Mouse (Mus musculus) neural tube, embryonic 11.5 days (tissue): ENCODE measurements around the gene Sgms1. TPM values are rescaled to one million over a fixed set of nuclear protein-coding genes. Genes with fewer than 3 reads are reported as not detected.
A peak's percentile ranks its signal among the peaks of the same experiment; 100 is the strongest.

ENCODE experiments used
- ATAC-seq: fragments of 200-750 bp; cut with Nextera tagmentation; 2 replicates; pipeline ENCODE4 v1.8.0; 2017; ENCODE audit warnings: moderate number of reproducible peaks, mild to moderate bottlenecking, moderate TSS enrichment, moderate library complexity; ENCODE audit not compliant: insufficient read depth, low FRiP score, low TSS enrichment
- DNase-seq: peaks from one replicate; pipeline ENCODE4 v3.0.0-alpha.2; 2015; ENCODE audit warnings: low spot score
- H3K27ac ChIP-seq: fragments of 300-500 bp; sonication (generic); 2 replicates; pipeline ENCODE4 v1.5.1; 2014; ENCODE audit warnings: low read depth, mild to moderate bottlenecking, low read length
- H3K27me3 ChIP-seq: fragments of 300-500 bp; sonication (generic); 2 replicates; pipeline ENCODE4 v1.6.1; 2014; ENCODE audit warnings: mild to moderate bottlenecking, low read length, mixed read lengths; ENCODE audit not compliant: control insufficient read depth, insufficient read depth
- H3K36me3 ChIP-seq: fragments of 300-500 bp; sonication (generic); 2 replicates; pipeline ENCODE4 v1.6.1; 2014; ENCODE audit warnings: mild to moderate bottlenecking, low read length, moderate library complexity, mixed read lengths; ENCODE audit not compliant: control insufficient read depth, insufficient read depth
- H3K4me1 ChIP-seq: fragments of 300-500 bp; sonication (generic); 2 replicates; pipeline ENCODE4 v1.6.1; 2014; ENCODE audit warnings: low read length, mixed read lengths; ENCODE audit not compliant: control insufficient read depth, insufficient read depth
- H3K4me2 ChIP-seq: fragments of 300-500 bp; sonication (generic); 2 replicates; pipeline ENCODE4 v1.6.1; 2014; ENCODE audit warnings: low read depth, mild to moderate bottlenecking, moderate library complexity
- H3K4me3 ChIP-seq: fragments of 300-500 bp; sonication (generic); 2 replicates; pipeline ENCODE4 v1.5.1; 2014; ENCODE audit warnings: low read depth, low read length
- H3K9ac ChIP-seq: fragments of 300-500 bp; sonication (generic); 2 replicates; pipeline ENCODE4 v1.6.1; 2014; ENCODE audit warnings: mild to moderate bottlenecking, low read length
- H3K9me3 ChIP-seq: fragments of 300-500 bp; sonication (generic); 2 replicates; pipeline ENCODE4 v1.6.1; 2016; ENCODE audit warnings: low read length; ENCODE audit not compliant: control insufficient read depth
- WGBS: fragments of 180-500 bp; shearing (Covaris S2); extraction: QIAGEN DNeasy Blood & Tissue Kit; methylation state at CpG from one replicate; pipeline ENCODE4 v1.1.7; 2014; 5-methylcytosine and 5-hydroxymethylcytosine counted together
- polyA plus RNA-seq: library from polyadenylated mRNA; unstranded; fragments of >200 nt; fragmentation: Nextera tagmentation; extraction: Ambion mirVana; gene quantifications from 2 replicates; pipeline ENCODE4 v1.2.1, GENCODE M21; 2014

The Sgms1 gene
- polyA plus RNA-seq, 1 experiment from 2014 or later: 11.0 TPM

- H3K9ac ChIP-seq: no peak overlapping the region
- no peak overlapping the region for H3K4me2 ChIP-seq
- H3K36me3 ChIP-seq: no peaks in the 10 kb centered on the region
- no peaks in the 10 kb centered on the region for H3K9me3 ChIP-seq
- WGBS: 84% methylated on average over 3 of the region's 3 CpGs
- H3K27ac ChIP-seq: no peak overlapping the region
- no peak for ATAC-seq
- H3K4me1 ChIP-seq: no peaks in the 10 kb centered on the region
- DNase-seq: no peak
- H3K4me3 ChIP-seq: no peak overlapping the region
- H3K27me3 ChIP-seq: no peaks in the 10 kb centered on the region
Measured at GRCm38 (mm10) chr19:32118496-32118895, 271.0 kb downstream of the Sgms1 start.

- Histone ChIP-seq H3K4me1 (no peaks in the 10 kb centered on the region), H3K36me3 (no peaks in the 10 kb centered on the region)
- WGBS: 82% methylated on average over 6 of the region's 6 CpGs
Measured at GRCm38 (mm10) chr19:32117484-32118018, 272.0 kb downstream of the Sgms1 start.

GRCm38 (mm10) chr19:32111866-32112790 lies 277.4 kb downstream of the Sgms1 start:
- Histone ChIP-seq H3K4me2 (no peak overlapping the region), H3K27ac (no peak overlapping the region), H3K36me3 (no peaks in the 10 kb centered on the region), H3K9ac (no peak overlapping the region), H3K4me3 (no peak overlapping the region), H3K4me1 (no peaks in the 10 kb centered on the region), H3K9me3 (no peaks in the 10 kb centered on the region), H3K27me3 (no peaks in the 10 kb centered on the region)
- WGBS: 84% methylated on average over 8 of the region's 8 CpGs
- ATAC-seq (no peak), DNase-seq (no peak)

More at GRCm38 (mm10) chr19:32117484-32118018, 272.0 kb downstream of the Sgms1 start:
- no peak overlapping the region for H3K4me3 ChIP-seq
- no peaks in the 10 kb centered on the region for H3K27me3 ChIP-seq
- DNase-seq (no peak), ATAC-seq (no peak)
- H3K9me3 ChIP-seq: no peaks in the 10 kb centered on the region
- H3K27ac ChIP-seq: no peak overlapping the region
- no peak overlapping the region for H3K9ac ChIP-seq
- H3K4me2 ChIP-seq: no peak overlapping the region

- peak; percentile 78 for DNase-seq
- ATAC-seq: peak; percentile 93
- Histone ChIP-seq H3K4me3 (peak within 1 kb of the TSS; percentile 54), H3K9me3 (no peaks in the 10 kb centered on the region), H3K36me3 (no peaks in the 10 kb centered on the region), H3K4me1 (peaks cover 2% of the 10 kb centered on the region; the same call in 1 of the 2 replicates), H3K27ac (peak within 1 kb of the TSS; percentile 15; the same call in 1 of the 2 replicates), H3K9ac (peak within 1 kb of the TSS; percentile 89), H3K4me2 (peak within 1 kb of the TSS; percentile 51), H3K27me3 (no peaks in the 10 kb centered on the region)
- 0% methylated on average over 26 of the region's 28 CpGs for WGBS
Measured at GRCm38 (mm10) chr19:32107771-32108306, 281.7 kb downstream of the Sgms1 start, which contains the start of gene Asah2. Asah2 (minus strand) TSS chr19:32108211.

- Histone ChIP-seq H3K9me3 (no peaks in the 10 kb centered on the region), H3K27me3 (no peaks in the 10 kb centered on the region), H3K4me2 (no peak overlapping the region), H3K4me1 (peaks cover 5% of the 10 kb centered on the region; the same call in 1 of the 2 replicates), H3K36me3 (no peaks in the 10 kb centered on the region), H3K4me3 (no peak overlapping the region), H3K27ac (no peak overlapping the region), H3K9ac (no peak overlapping the region)
- 89% methylated on average over 2 of the region's 2 CpGs for WGBS
- ATAC-seq: no peak
- DNase-seq: no peak
Measured at GRCm38 (mm10) chr19:32106750-32107149, 282.8 kb downstream of the Sgms1 start.

- H3K36me3 ChIP-seq: no peaks in the 10 kb centered on the region
- H3K4me3 ChIP-seq: no peak overlapping the region
- no peak for ATAC-seq
- H3K4me2 ChIP-seq: no peak overlapping the region
- H3K27ac ChIP-seq: no peak overlapping the region
- no peaks in the 10 kb centered on the region for H3K9me3 ChIP-seq
- H3K9ac ChIP-seq: no peak overlapping the region
- 67% methylated on average over 4 of the region's 4 CpGs for WGBS
- H3K27me3 ChIP-seq: no peaks in the 10 kb centered on the region
- H3K4me1 ChIP-seq: peaks cover 5% of the 10 kb centered on the region; the same call in 1 of the 2 replicates
- no peak for DNase-seq
Measured at GRCm38 (mm10) chr19:32104217-32104616, 285.3 kb downstream of the Sgms1 start.

- 5% methylated on average over 9 of the region's 9 CpGs for WGBS
- DNase-seq (peak; percentile 47), ATAC-seq (no peak)
- Histone ChIP-seq H3K36me3 (no peaks in the 10 kb centered on the region), H3K4me1 (peaks cover 5% of the 10 kb centered on the region; the same call in 1 of the 2 replicates), H3K9me3 (no peaks in the 10 kb centered on the region), H3K9ac (peak overlapping the region; percentile 54), H3K4me3 (peak overlapping the region; percentile 25), H3K27ac (no peak overlapping the region), H3K4me2 (peak overlapping the region; percentile 42), H3K27me3 (no peaks in the 10 kb centered on the region)
Measured at GRCm38 (mm10) chr19:32102976-32103300, 286.6 kb downstream of the Sgms1 start.

GRCm38 (mm10) chr19:32102294-32102975 lies 287.1 kb downstream of the Sgms1 start:
- H3K4me2 ChIP-seq: peak overlapping the region; percentile 42
- no peak overlapping the region for H3K27ac ChIP-seq
- H3K36me3 ChIP-seq: no peaks in the 10 kb centered on the region
- H3K27me3 ChIP-seq: no peaks in the 10 kb centered on the region
- peak overlapping the region; percentile 54 for H3K9ac ChIP-seq
- peaks cover 5% of the 10 kb centered on the region; the same call in 1 of the 2 replicates for H3K4me1 ChIP-seq
- no peaks in the 10 kb centered on the region for H3K9me3 ChIP-seq
- DNase-seq: no peak
- ATAC-seq: no peak
- 26% methylated on average over 18 of the region's 18 CpGs for WGBS
- H3K4me3 ChIP-seq: peak overlapping the region; percentile 25
